Mouse (Mus musculus) ES-Bruce4 (cell line): ENCODE results near the gene Kansl1l.

ENCODE experiments used
- CTCF ChIP-seq: IDR thresholded peaks from one replicate; pipeline ENCODE4 v1.8.1; 2011; ENCODE audit warnings: low read depth, low read length
- POLR2A ChIP-seq: IDR thresholded peaks from one replicate; pipeline ENCODE4 v1.8.1; 2011; ENCODE audit warnings: low read length; ENCODE audit not compliant: insufficient read depth

GRCm38 (mm10) chr1:66865633-66866032 is 48.3 kb upstream of the Kansl1l start:
- TF ChIP-seq POLR2A (no peak), CTCF (no peak)
